Mouse (Mus musculus) subcutaneous adipose tissue, adult 2 months (tissue): ENCODE measurements around the gene Flnb. TPM values are rescaled to one million over a fixed set of nuclear protein-coding genes. Genes with fewer than 3 reads are reported as not detected.

Experiments used
- polyA plus RNA-seq: library from polyadenylated mRNA; depleted of rRNA; stranded (reverse); fragments of >200 nt; gene quantifications from 2 replicates; pipeline ENCODE4 v1.2.3, GENCODE M21; 2012; ENCODE audit warnings: low replicate concordance; rRNA removed

The Flnb gene
- polyA plus RNA-seq, result 32.6 and 46.3 TPM in 2 replicates

DNA sequence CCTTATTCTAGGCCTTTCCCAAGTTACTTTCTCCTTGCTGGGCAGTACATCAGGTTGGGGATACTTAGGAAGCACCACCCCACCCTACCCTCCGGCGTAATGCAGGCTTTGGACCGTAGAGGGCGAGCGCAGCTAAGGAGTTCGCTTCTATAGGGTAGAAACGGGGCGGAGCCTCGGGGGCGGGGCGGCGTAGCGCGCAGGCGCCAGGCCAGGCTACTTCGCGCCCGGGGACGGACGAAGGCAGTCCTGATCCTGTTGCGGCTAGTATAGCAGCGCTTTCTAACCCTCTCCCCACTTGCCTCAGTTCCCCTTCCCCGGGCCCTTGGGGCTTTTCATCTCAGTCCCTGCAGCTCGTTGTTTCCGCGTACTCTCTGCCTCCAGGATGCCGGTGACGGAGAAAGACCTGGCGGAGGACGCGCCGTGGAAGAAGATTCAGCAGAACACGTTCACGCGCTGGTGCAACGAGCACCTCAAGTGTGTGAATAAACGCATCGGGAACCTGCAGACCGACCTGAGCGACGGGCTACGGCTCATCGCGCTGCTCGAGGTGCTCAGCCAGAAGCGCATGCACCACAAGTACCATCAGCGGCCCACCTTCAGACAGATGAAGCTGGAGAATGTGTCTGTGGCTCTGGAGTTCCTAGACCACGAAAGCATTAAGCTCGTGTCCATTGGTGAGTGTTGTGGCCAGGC, at the start of gene Flnb:
TSS of gene Flnb (plus strand) at position 188 of the 693 bp plus-strand sequence.

DNA sequence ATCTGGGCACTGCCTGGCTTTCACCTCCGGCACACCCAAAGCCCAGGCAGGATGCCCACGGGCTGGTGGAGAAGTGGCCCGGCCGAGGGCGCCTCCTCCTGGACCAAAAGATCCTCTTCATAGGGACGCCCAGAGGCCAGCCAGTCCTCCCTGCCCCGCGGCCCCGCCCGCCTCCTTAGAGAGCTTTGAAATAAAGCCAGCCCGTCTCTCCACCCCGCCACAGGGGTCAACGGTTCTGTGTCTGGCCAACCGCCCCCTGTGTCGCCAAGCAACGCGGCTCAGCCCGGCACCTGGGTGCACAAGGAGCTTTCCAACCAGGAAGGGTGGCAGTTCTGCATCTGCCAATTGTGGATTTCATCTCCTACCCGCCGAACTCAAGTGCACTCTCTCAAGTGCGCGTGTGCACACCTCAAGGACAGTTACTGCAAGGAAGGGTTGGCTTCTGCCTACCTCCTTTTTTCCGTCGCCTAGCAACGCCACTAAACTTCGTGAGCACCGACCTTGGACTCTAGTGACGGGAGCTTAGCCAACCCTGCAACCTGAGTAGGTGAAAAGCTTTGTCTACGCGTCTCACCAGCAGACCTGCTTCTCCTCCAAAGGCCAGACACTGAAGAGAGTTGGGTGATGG, 26.1 kb upstream of the Flnb start, which contains the start of gene Gm26661:
TSS of gene Gm26661 (plus strand) at position 56 of the 628 bp plus-strand sequence.

DNA sequence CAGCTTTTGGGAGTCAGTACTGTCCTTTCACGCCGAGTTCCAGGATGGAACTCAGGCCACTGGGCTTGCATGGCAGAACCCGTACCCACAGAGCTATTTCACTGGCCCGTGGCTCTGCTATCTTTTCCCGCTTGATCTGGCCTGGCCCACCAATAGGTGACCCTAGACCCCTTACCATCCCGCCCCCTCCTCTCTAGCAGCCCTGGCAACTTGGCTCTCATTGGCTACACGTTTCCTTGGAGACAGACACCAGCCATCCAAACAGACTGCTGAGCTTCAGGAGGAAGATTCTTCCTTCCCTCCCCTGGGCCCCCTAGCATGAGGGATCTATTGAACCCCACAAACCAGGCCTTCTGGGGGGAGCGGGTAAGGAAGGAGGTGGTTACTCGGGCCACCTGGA, 139.3 kb downstream of the Flnb start, which contains the start of gene Gm45521:
TSS of gene Gm45521 (plus strand) at position 240 of the 400 bp plus-strand sequence.

DNA sequence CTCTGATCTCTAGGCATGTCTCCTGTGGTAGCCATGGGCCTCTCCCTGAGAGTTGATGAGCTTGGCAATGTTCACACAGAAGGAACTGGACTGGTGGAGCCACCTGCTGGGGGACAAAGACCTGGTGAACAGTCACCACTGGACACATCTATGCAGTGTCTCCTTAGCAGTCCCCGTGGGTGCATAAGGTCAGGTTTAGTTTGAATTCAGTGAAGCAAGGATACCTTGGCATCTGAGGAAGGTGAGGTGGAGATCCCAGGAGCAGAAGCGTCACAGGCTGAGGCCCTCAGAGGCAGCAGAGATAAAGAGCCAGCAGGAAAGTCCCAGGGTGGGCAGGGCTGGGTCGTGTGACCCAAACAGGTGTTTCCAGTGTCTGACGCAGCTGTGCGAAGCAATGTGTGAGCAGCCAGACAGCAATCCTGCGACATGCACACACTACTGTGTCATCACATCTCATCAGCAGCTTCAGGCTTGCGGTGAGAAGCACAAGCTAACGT, 176.6 kb downstream of the Flnb start, which contains the start of gene Dnase1l3:
TSS of gene Dnase1l3 (minus strand) at position 303 of the 497 bp plus-strand sequence.

Other genes starting within 250 kb of the Flnb start
- 0.23 and 0.86 TPM in 2 replicates for gene Gm3558, start 249.4 kb upstream of the Flnb start, polyA plus RNA-seq
- gene Gm10338, start 222.4 kb upstream of the Flnb start, polyA plus RNA-seq, result not detected in 2 replicates
- not detected in 2 replicates for gene Gm10128, start 174.0 kb upstream of the Flnb start, polyA plus RNA-seq
- gene Gm26661, start 26.4 kb upstream of the Flnb start, polyA plus RNA-seq, result not detected in 2 replicates
- not detected in 2 replicates for gene Gm45521, start 139.3 kb downstream of the Flnb start, polyA plus RNA-seq
- gene Dnase1l3, start 176.6 kb downstream of the Flnb start, polyA plus RNA-seq, result 0.59 and 2.8 TPM in 2 replicates
- 30.3 and 36.4 TPM in 2 replicates for gene Abhd6, start 184.9 kb downstream of the Flnb start, polyA plus RNA-seq